36 mouse cellular contexts compared by ENCODE assay signal in the genomic region with DNA sequence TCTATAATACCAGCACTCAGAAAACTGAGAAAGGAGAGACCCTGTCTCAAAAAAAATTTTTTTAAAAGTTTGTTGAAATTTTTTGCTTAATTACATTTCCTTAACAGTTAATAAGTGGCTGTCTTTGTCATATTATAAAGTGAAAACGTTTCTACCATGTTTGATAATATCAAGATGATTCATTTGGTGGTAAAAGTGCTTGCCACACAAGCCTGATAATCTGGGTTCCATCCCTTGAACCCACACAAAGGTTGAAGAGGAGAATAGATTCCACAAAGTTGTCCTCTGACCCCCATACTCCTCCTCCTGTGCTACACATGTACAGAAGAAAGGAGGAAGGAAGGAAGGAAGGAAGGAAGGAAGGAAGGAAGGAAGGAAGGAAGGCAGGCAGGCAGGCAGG. TPM values are rescaled to one million over a fixed set of nuclear protein-coding genes. Genes with fewer than 3 reads are reported as not detected.
"Had no signal": no experiment of that assay in that cellular context is flagged by ENCODE, and none has a peak within 500 bp of the region (broad histone marks: within the 10 kb centered on the region; RNA-seq: fewer than 3 reads in every experiment).

No protein-coding gene starts in this region.

- H3K4me1 ChIP-seq: hindbrain, embryonic 10.5 days; kidney, embryonic 15.5 days had no signal

- H3K9me3 ChIP-seq: heart, embryonic 12.5 days; heart, embryonic 13.5 days; heart, embryonic 15.5 days; hindbrain, embryonic 10.5 days; hindbrain, embryonic 12.5 days; hindbrain, embryonic 13.5 days; hindbrain, embryonic 15.5 days; intestine, embryonic 15.5 days; kidney, embryonic 15.5 days had no signal

- H3K4me2 ChIP-seq: heart, embryonic 11.5 days; heart, embryonic 12.5 days; heart, embryonic 13.5 days; heart, embryonic 15.5 days; hindbrain, embryonic 12.5 days; hindbrain, embryonic 13.5 days; hindbrain, embryonic 14.5 days; hindbrain, embryonic 15.5 days; intestine, embryonic 15.5 days; kidney, embryonic 15.5 days had no signal

- H3K36me3 ChIP-seq: hindbrain, embryonic 15.5 days had no signal

- H3K9ac ChIP-seq: heart, embryonic 12.5 days; heart, embryonic 13.5 days; heart, embryonic 15.5 days; hindbrain, embryonic 12.5 days; hindbrain, embryonic 13.5 days; hindbrain, embryonic 14.5 days; hindbrain, embryonic 15.5 days; intestine, embryonic 15.5 days; kidney, embryonic 15.5 days had no signal

- DNase-seq: heart, postnatal 10 days; heart, postnatal 14 days; heart, postnatal 36 days; heart, postnatal 4 days; kidney, adult 11 months; kidney, adult 18-20 months; kidney, adult 2 months; kidney, adult 8-10 months; kidney, adult 9 months; kidney, postnatal 10 days; kidney, postnatal 14 days; kidney, postnatal 25 days; kidney, postnatal 36 days; kidney, postnatal 4 days; layer of hippocampus, adult 9-11 months; layer of hippocampus, postnatal 36 days had no signal

- H3K4me3 ChIP-seq: heart, embryonic 12.5 days; heart, embryonic 13.5 days; heart, embryonic 15.5 days; hindbrain, embryonic 10.5 days; hindbrain, embryonic 12.5 days; hindbrain, embryonic 13.5 days; hindbrain, embryonic 15.5 days; intestine, embryonic 15.5 days; kidney, embryonic 15.5 days; layer of hippocampus, adult 2 months; left cerebral cortex, adult 2 months had no signal

- ATAC-seq: hindbrain, embryonic 16.5 days; hindbrain, postnatal 0 days; inflammation-experienced regulatory T-cells, adult 6 months; intestine, embryonic 15.5 days; intestine, embryonic 16.5 days; intestine, postnatal 0 days had no signal

- H3K27me3 ChIP-seq: heart, embryonic 12.5 days; heart, embryonic 13.5 days; heart, embryonic 15.5 days; hindbrain, embryonic 12.5 days; hindbrain, embryonic 13.5 days; hindbrain, embryonic 15.5 days; intestine, embryonic 15.5 days; kidney, embryonic 15.5 days had no signal

- H3K27ac ChIP-seq: heart, embryonic 13.5 days; heart, embryonic 15.5 days; hindbrain, embryonic 10.5 days; hindbrain, embryonic 12.5 days; hindbrain, embryonic 13.5 days; hindbrain, embryonic 14.5 days; hindbrain, embryonic 15.5 days; hindbrain, postnatal 0 days; intestine, embryonic 15.5 days; kidney, embryonic 15.5 days; kidney, postnatal 0 days; layer of hippocampus, adult 2 months; left cerebral cortex, adult 2 months had no signal

RNA-seq across cellular contexts. Expression of a gene that starts 42.2 kb away (rescaled TPM):
- total RNA-seq: hematopoietic stem cell, adult 5-6 weeks had no signal
